Mouse (Mus musculus) gastrocnemius, postnatal 36 days (tissue): ENCODE results near the gene 5730507C01Rik. TPM values are rescaled to one million over a fixed set of nuclear protein-coding genes. Genes with fewer than 3 reads are reported as not detected.
"Not testable (repeated sequence)": the region's sequence is repeated elsewhere in the genome, so short reads cannot be mapped to it uniquely, and the experiment has no call there.

Experiments used
- DNase-seq, 2 experiments: peaks; one replicate each; pipeline ENCODE4 v3.0.0; 2022
- intact Hi-C: fragments of 180-260 bp; cut with DNase I; formaldehyde crosslinking; loops from one replicate; pipeline ENCODE4 v1.15.1; 2025
- long read RNA-seq, 2 experiments: library from polyadenylated mRNA; stranded (forward); transcript quantifications; one replicate each; pipeline ENCODE4 v2.0.0; 2021
- total RNA-seq, 2 experiments: library from RNA; stranded (reverse); gene quantifications; 2 replicates each; pipeline ENCODE4 v1.2.3; 2021

5730507C01Rik gene
- not detected for total RNA-seq
- long read RNA-seq, experiment 1: 0 reads
- long read RNA-seq, experiment 2: 0 reads

- intact Hi-C loops: no loop called here
- DNase-seq: peak in 1 of 2 experiments; percentile 11
Measured at GRCm38 (mm10) chr12:18514171-18514570, at the start of gene 5730507C01Rik. TSS of gene 5730507C01Rik (plus strand) at chr12:18514510.

GRCm38 (mm10) chr12:18514616-18515015 is 306 bp downstream of the 5730507C01Rik start:
- intact Hi-C loops, DNase-seq: not testable (repeated sequence)

GRCm38 (mm10) chr12:18515077-18515476 is 767 bp downstream of the 5730507C01Rik start:
- intact Hi-C loops, DNase-seq: not testable (repeated sequence)
